Mouse (Mus musculus): ENCODE measurements around the gene Usf1.

DNA sequence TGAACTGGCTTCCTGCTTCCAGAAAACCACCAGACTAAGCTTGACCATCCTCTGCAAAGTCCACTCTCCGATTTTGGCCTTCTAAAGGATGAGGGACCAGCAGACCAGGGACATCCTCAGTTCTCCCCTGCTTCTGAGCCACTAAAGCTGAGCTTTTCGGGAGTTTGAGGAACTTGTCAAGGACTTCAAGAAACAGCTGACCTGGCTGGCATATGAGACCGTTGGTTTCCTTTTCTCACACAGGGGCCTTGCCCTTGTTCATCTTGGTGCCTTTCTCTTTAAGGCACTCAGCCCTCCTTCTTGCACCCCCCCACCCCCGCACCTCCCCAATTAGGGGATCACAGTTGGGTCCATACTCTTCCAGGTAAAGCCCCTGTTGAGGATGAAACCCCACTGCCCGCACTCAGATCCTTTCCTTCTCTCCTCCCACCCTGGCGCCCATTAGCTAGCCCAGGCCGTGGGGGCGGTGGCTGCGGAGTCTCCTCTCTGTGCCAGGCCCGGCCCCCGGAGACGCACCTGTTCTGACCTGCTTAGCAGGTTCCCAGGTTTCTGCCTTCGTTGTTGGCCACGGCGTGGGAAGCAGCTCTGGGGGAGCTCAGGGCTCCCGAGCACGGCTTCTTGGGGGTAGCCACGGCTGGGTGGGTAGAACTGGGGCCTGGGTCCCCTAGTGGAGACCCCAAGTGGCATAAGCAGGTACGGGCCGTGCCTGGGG lies 41.1 kb upstream of the Usf1 start, which contains the start of gene Nectin4:
- TF ChIP-seq CTCF (IDR thresholded peaks at IDR 0.05; ENCODE audit: low read depth) (no peak), EP300 (IDR thresholded peaks at IDR 0.05; ENCODE audit: low read depth) (no peak)
